Mouse (Mus musculus): ENCODE results near the gene Serpine3.
A peak's percentile ranks its signal among the peaks of the same experiment; 100 is the strongest.
"Not testable (repeated sequence)": the region's sequence is repeated elsewhere in the genome, so short reads cannot be mapped to it uniquely, and the experiment has no call there.

The Serpine3 gene

DNA sequence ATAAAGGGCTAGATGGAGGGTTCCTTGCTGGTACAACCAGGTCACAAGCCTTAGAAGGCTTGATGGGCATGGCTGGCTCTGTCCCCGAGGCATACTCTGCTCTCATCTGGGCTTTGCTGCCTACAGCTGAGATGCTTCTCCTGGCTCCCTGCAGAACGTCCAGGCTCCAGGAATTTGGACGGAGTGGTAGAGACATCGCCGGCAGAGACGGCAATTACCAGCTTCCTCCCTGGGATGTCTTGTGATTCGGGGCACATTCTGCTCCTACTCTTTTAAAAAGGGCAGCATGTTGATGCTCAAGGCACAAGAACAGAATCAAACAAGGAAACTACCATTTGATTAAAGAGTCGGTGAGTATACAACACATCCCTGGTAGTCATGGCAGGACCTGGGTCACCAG lies at the start of gene Serpine3:
TSS of gene Serpine3 (plus strand) at position 301 of the 400 bp plus-strand sequence.
- no peak for DNase-seq (ENCODE audit: low read depth)

DNA sequence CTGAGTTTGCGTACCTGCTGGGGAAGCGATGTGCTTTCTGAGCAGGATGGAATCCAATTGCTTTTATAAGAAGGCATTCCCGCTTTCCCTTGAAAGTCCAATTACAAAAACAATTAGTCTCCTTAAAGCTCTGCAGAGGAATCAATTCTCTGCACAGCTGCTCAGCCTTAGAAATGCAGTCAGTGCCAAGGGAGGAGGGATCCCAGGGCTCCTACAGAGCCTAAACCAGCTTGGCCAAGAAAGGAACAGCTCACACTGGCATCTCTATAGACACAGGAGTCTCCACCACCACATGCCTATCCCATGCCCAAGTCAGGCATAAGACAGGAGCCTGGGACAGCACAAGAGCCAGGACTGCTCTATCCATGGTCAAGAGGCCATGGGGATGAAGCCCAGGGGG lies 41.1 kb upstream of the Serpine3 start:
- DNase-seq (ENCODE audit: low read depth): no peak

DNA sequence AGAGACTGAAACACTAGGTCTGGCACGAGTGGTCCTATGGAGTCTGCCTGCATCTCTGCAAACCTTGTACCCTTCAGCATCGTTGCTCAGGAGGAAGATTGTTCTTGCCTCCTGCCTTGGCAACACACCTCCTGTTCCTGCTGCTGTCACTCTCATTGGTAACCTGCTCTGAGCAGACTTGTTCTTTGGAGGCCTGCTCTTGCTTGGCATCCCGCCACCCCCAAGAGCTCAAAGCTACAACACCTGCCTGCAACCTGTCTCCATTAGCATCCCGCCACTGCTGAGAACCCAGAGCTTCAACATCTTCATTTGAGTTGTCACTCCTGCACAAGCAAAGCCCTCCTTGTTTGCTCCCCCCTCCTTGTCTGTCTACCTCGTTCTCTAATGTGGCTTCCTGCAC lies 35.5 kb upstream of the Serpine3 start:
- no peak for DNase-seq (ENCODE audit: low read depth)

DNA sequence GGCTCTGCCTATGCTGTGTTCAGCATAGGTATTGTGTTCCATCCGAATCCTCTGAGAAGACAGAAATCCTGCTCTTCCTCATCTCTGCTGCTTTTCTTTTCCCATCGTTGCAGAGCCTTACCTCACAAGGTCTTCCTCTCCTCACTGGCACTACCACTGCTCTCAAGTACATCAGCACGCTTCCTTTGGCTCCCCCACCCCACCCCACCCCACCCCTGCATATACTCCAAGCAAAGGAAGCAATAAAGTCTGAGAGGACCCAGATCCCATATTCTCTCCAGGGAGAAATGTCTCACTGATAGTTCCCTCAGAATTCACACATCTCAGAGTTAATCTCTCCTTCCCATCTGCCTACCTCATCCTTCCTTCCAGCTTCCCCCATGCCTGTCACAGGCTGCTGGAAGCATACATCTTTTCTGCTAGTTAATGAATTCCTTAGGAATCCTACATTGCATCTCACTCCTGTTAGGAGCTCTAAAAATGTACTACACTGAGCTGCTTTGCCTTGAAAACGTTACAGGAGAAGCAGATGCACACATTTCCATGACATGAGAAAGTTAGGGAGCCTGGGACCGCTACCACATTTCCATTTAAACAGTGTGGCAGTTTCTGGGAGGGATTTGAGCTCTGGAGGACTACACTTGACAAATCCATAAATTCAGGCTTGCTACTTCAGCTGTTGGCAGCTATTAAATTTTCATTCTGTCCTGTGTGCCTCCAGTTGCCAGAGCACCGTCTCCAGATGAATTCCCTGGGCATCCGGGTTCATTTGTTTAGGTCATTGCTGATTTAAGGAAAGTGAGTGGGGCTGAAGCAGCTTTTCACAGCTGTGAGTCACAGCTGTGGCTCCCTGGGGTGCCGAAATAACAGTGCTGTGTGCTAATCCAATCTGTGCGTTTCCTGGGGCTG lies 25.8 kb upstream of the Serpine3 start:
- no peak for DNase-seq (ENCODE audit: low read depth)

- no peak for DNase-seq (ENCODE audit: low read depth)
Observed at GRCm38 (mm10) chr14:62638345-62638702, 25.1 kb upstream of the Serpine3 start.

DNA sequence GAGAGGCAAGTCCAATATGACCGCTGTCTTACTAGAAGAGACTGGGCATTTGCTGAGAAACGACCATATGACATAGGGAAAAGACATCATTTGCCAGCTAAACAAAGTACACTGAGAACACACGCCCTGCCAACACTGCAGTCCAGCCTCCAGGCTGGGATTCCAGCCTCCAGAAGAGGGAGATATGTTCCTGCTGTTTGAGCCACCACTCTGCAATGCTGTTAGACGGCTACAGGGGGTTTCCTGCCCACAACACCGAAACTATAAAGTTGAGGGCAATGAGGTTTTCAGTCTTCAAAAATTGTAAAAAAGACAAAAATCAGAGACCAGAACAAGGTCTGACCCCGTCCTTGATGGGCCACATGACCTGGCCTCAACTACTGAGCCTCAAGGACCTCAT lies 24.4 kb upstream of the Serpine3 start:
- DNase-seq (ENCODE audit: low read depth): peak; percentile 45

- no peak for DNase-seq (ENCODE audit: low read depth)
Observed at GRCm38 (mm10) chr14:62639551-62639950, 23.9 kb upstream of the Serpine3 start.

- no peak for DNase-seq (ENCODE audit: low read depth)
Observed at GRCm38 (mm10) chr14:62640396-62640795, 23.1 kb upstream of the Serpine3 start.

DNA sequence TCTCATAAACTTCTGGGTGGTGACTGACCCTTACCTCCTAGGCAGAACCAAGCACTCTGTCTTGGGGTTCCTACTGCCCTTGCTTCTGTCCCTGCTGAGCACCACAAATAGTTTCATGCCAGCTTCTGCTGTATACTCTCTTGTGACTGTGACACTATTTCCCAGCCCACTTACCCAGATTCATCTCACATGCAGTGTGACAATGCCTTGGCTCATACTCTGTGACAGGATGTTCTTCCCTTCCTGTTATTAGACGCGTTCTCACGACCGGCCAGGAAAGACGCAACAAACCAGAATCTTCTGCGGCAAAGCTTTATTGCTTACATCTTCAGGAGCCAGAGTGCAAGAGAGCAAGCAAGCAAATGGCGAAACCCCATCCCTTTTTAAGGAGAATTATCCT lies 21.1 kb upstream of the Serpine3 start:
- DNase-seq (ENCODE audit: low read depth): not testable (repeated sequence)

DNA sequence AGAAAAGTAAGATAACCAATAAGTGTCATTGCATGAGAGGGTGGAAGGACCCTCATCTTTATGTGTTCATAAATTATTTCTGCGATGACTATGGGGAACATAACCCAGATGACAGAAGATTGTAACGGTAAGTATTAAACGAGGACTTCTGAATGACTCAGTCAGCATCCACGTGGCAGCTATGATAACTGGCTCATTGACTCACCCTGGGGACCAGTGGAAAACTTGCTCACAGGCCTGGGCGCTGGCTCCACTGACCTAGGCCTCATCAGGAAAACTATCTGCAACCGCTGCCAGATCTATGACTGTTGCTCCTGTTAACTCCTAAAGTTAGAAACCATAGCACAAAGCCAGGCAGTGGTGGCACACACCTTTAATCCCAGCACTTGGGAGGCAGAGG lies 15.1 kb upstream of the Serpine3 start:
- no peak for DNase-seq (ENCODE audit: low read depth)

DNA sequence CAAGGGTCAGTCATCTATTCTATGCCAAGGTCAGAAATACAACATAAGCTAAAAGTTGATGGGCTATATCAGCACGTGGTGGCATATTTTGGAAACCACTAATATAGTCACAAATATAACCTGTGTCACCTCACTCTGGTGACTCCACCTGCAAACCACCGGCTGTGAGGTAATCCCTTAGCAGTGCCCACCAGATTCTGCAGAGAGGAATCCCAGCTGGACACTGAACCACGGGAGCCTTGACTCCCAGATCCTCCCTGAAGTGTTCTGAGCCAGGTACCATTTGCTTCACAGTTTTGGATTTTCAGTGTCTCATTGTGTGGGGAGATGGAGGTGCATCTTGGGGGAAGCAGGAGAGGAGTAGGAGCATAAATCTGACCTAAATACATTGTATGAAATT lies 13.1 kb upstream of the Serpine3 start:
- DNase-seq (ENCODE audit: low read depth): no peak

GRCm38 (mm10) chr14:62651771-62652170 lies 11.7 kb upstream of the Serpine3 start:
- DNase-seq (ENCODE audit: low read depth): no peak

- DNase-seq (ENCODE audit: low read depth): no peak
Observed at GRCm38 (mm10) chr14:62655996-62656395, 7.5 kb upstream of the Serpine3 start.

GRCm38 (mm10) chr14:62657469-62657868 lies 6.0 kb upstream of the Serpine3 start:
- DNase-seq (ENCODE audit: low read depth): no peak

DNA sequence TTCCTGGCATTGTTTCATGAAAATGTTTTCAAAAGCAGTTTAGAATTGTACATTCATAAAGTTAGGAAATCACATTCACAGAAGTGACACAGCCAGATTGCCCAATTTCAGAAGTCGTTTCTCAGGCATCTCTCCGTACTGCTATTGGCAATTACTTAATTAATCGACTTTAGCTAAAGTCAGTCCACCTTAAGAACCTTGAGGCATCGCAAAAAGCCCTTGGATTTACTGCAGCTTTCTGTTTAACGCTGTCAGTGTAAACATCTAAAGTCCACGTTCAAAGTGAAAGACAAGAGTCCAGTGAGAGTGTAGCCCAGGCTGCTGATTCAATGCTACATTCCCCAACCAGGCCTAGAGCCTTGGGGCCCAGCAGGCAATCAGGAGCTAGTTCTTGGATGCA lies 1.1 kb upstream of the Serpine3 start:
- DNase-seq (ENCODE audit: low read depth): no peak

DNA sequence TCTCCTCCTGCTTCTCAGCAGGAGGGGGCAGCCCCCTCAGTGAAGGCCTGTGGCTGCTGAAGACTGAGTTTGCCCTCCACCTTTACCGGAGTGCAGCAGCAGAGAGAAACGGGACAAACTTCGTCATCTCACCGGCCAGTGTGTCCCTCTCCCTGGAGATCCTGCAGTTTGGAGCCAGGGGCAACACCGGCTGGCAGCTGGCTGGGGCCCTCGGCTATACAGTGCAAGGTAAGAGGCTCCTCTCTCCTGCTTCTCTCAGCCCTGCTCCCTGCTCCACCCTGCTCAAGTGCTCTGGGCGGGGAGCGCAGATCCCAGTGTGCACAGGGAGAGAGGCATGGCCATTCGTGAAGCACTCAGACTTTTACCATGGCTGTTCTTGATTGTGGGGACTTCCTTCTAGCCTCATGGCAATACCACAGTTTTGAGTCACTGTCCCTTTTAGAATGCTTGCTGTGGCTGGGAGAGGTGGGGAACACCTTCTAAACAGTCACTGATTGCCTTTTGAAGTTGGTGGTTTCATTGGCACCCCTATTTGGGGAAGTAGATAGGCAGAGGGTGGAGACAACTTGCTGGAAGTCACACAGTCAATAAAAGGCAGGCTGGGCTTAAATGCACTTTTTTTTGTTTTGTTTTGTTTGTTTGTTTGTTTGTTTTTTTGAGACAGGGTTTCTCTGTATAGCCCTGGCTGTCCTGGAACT lies 1.7 kb downstream of the Serpine3 start:
- peak; percentile 17 for DNase-seq (ENCODE audit: low read depth)

GRCm38 (mm10) chr14:62673646-62674045 lies 10.2 kb downstream of the Serpine3 start:
- DNase-seq (ENCODE audit: low read depth): no peak

GRCm38 (mm10) chr14:62718161-62718560 lies 54.7 kb downstream of the Serpine3 start:
- no peak for DNase-seq (ENCODE audit: low read depth)

- no peak for DNase-seq (ENCODE audit: low read depth)
Observed at GRCm38 (mm10) chr14:62721625-62722024, 58.2 kb downstream of the Serpine3 start.

DNA sequence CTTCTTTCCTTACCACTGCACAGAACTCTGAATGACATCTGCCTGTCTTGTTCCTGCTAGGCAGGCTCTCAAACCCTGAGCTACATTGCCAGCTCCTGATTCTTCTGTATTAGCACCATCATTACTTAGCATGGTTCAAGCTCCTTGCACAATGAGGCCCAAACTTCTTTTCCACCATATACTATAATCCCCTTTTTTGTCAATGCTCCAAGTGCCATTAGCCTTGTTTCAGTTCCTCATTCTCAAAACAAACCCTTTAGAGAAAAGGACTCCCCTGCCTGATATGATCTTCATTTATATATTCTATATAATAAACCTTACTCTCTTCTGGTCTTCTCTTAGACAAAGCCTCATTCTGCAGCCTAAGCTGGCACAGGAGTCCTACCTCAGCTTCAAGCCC lies 61.1 kb downstream of the Serpine3 start:
- no peak for DNase-seq (ENCODE audit: low read depth)

- DNase-seq (ENCODE audit: low read depth): no peak
Observed at GRCm38 (mm10) chr14:62731902-62732301, 68.4 kb downstream of the Serpine3 start.

GRCm38 (mm10) chr14:62733666-62734065 lies 70.2 kb downstream of the Serpine3 start:
- no peak for DNase-seq (ENCODE audit: low read depth)

DNA sequence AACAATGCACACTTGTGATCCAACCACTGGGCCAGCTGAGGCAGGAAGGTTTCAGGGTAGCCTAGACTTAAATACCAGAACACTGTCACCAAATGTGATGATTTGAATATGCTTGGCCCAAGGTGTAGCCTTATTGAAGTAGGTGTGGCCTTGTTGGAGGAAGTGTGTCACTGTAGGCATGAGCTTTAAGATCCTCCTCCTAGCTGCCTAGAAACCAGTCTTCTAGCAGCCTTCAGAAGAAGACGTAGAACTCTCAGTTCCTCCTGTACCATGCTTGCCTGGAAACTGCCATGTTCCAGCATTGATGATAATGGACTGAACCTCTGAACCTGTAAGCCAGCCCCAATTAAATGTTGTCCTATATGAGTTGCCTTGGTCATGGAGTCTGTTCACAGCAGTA lies 72.2 kb downstream of the Serpine3 start:
- no peak for DNase-seq (ENCODE audit: low read depth)

All from 416B (cell line).